Mouse (Mus musculus): Measurements from ENCODE around the gene Borcs6.

- TF ChIP-seq EP300 (IDR thresholded peaks at IDR 0.05; ENCODE audit: low read depth) = no peak
- TF ChIP-seq CTCF (IDR thresholded peaks at IDR 0.05; ENCODE audit: low read depth) = no peak
These were observed 10.6 kb downstream of the Borcs6 start for GRCm38 (mm10) chr11:69070093-69070492.

Measured in liver, postnatal 0 days (tissue).